Comparison of ENCODE assay signal across 11 mouse cellular contexts in the genomic region with DNA sequence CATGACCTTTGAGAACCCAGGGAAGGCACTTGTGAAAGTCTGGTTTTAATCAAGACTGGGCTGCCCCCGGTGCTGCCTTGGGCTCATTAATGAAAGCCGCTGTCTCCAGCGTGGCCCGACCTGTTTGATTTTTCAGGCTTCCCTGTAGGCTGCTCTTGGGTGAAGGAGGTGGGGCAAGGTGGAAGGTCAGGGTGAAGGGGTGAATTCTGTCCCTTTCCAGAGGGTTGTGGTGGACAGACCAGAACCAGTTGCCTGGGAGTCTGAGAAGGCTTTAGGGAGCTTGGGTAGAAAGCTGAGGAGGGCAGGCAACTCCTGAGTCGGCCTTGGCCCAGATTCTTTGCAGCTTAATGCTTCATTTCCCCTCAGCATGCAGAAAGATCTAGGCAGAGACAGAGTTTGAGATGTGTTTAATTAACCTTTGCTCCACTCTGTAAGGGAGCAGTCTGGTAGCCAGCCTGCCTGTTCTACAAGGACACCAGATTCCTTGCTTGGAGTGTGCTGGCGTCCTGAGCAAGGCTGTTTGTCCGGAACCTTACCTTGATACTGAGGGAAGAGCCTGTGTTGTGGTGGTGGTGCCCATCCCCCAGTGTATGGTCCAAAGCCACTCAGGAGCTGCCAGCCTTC. TPM values are rescaled to one million over a fixed set of nuclear protein-coding genes. Genes with fewer than 3 reads are reported as not detected.
A peak's percentile ranks its signal among the peaks of the same experiment; 100 is the strongest.
DNase-seq lines count a peak whose midpoint lies in the region; ATAC-seq and TF ChIP-seq lines count a peak whose summit lies in the region.
"Had no signal": no experiment of that assay in that cellular context is flagged by ENCODE, and none has a peak within 500 bp of the region (broad histone marks: within the 10 kb centered on the region; RNA-seq: fewer than 3 reads in every experiment).

No protein-coding gene starts in this region.

- no peak overlapping the region for H3K4me2 ChIP-seq in hindbrain, postnatal 0 days (ENCODE audit: low read depth, low read length)
- no peak overlapping the region for H3K4me2 ChIP-seq in liver, embryonic 15.5 days

- H3K36me3 ChIP-seq in heart, embryonic 10.5 days: peaks cover 28% of the 10 kb centered on the region
- peaks cover 10% of the 10 kb centered on the region; the same call in 1 of the 2 replicates for H3K36me3 ChIP-seq in hindbrain, postnatal 0 days (ENCODE audit: insufficient read depth, low read length)
- H3K36me3 ChIP-seq in liver, embryonic 15.5 days (replicated peaks): peaks cover 18% of the 10 kb centered on the region

- no peak overlapping the region for H3K4me3 ChIP-seq in heart, embryonic 10.5 days
- H3K4me3 ChIP-seq in hindbrain, postnatal 0 days (ENCODE audit: low read length): no peak overlapping the region
- no peak overlapping the region for H3K4me3 ChIP-seq in liver, embryonic 15.5 days (replicated peaks)

- DNase-seq in heart, embryonic 10.5 days (ENCODE audit: low spot score): no peak
- no peak for DNase-seq in heart, adult 8-10 months (ENCODE audit: low spot score)
- peak; percentile 47 to 65 for DNase-seq in adrenal gland, postnatal 36 days
- DNase-seq in hindbrain, postnatal 0 days (ENCODE audit: low spot score): peak; percentile 57
- DNase-seq in urinary bladder, postnatal 4 days (ENCODE audit: low spot score in 2 of 2): no peak
- DNase-seq in right cerebral cortex, postnatal 10 days (ENCODE audit: low spot score in 2 of 2): no peak
- DNase-seq: gastrocnemius, postnatal 14 days; spleen, adult 18-20 months had no signal

- no peak for TF ChIP-seq CTCF in hindbrain, postnatal 0 days (IDR thresholded peaks at IDR 0.05; ENCODE audit: low read depth)

- H3K9ac ChIP-seq in hindbrain, postnatal 0 days (replicated peaks; ENCODE audit: low read length): no peak overlapping the region
- no peak overlapping the region for H3K9ac ChIP-seq in liver, embryonic 15.5 days

- no peaks in the 10 kb centered on the region for H3K9me3 ChIP-seq in heart, embryonic 10.5 days
- H3K9me3 ChIP-seq in hindbrain, postnatal 0 days (ENCODE audit: low read length): no peaks in the 10 kb centered on the region
- H3K9me3 ChIP-seq in liver, embryonic 15.5 days (replicated peaks): no peaks in the 10 kb centered on the region

- H3K27ac ChIP-seq in heart, embryonic 10.5 days: peak overlapping the region; percentile 69
- peak overlapping the region; percentile 42; the same call in 1 of the 2 replicates for H3K27ac ChIP-seq in hindbrain, postnatal 0 days
- peak overlapping the region; percentile 48; the same call in 1 of the 2 replicates for H3K27ac ChIP-seq in liver, embryonic 15.5 days (replicated peaks)

- ATAC-seq in hindbrain, postnatal 0 days: no peak
- ATAC-seq in liver, embryonic 15.5 days (ENCODE audit: insufficient read depth): no peak
- ATAC-seq in erythroid progenitor cell, adult 5-6 weeks (replicated peaks; ENCODE audit: low FRiP score, poor library complexity, severe bottlenecking): no peak

- WGBS in heart, embryonic 10.5 days: 28% methylated on average over 7 of the region's 7 CpGs
- 31% methylated on average over 7 of the region's 7 CpGs for WGBS in hindbrain, postnatal 0 days
- 64% methylated on average over 7 of the region's 7 CpGs for WGBS in liver, embryonic 15.5 days (ENCODE audit: insufficient replicate concordance)

- no peaks in the 10 kb centered on the region for H3K27me3 ChIP-seq in heart, embryonic 10.5 days (ENCODE audit: insufficient read depth, poor library complexity, severe bottlenecking)
- no peaks in the 10 kb centered on the region for H3K27me3 ChIP-seq in hindbrain, postnatal 0 days (ENCODE audit: insufficient read depth, low read length)
- peaks cover 29% of the 10 kb centered on the region for H3K27me3 ChIP-seq in liver, embryonic 15.5 days

- peaks cover 69% of the 10 kb centered on the region for H3K4me1 ChIP-seq in heart, embryonic 10.5 days
- peaks cover 12% of the 10 kb centered on the region; the same call in 1 of the 2 replicates for H3K4me1 ChIP-seq in hindbrain, postnatal 0 days (ENCODE audit: insufficient read depth, low read length)
- peaks cover 42% of the 10 kb centered on the region for H3K4me1 ChIP-seq in liver, embryonic 15.5 days (replicated peaks)

RNA-seq across cellular contexts. Expression of a gene that starts 15.3 kb away (rescaled TPM):
- polyA plus RNA-seq in heart, embryonic 10.5 days (2016; fragmentation: Nextera tagmentation; extraction: Ambion mirVana): 12.8 and 17.6 TPM in 2 replicates
- 100 to 1,000 TPM in 2 of 4 experiments, 10 to 100 TPM in 2; 78.8 to 113 (median 105) TPM for total RNA-seq in heart, adult 8-10 months (2022)
- 10 to 100 TPM; 18.0 to 24.1 TPM for total RNA-seq in adrenal gland, postnatal 36 days (2021)
- 9.4 and 9.5 TPM in 2 replicates for total RNA-seq in hindbrain, postnatal 0 days (2014; rRNA removed)
- 4.3 and 6.2 TPM in 2 replicates for polyA plus RNA-seq in hindbrain, postnatal 0 days (2015; fragmentation: Nextera tagmentation; extraction: Ambion mirVana)
- polyA plus RNA-seq in liver, embryonic 15.5 days (2015; fragmentation: Nextera tagmentation; extraction: Ambion mirVana): 5.3 and 6.1 TPM in 2 replicates
- 87.9 and 89.7 TPM in 2 replicates for total RNA-seq in erythroid progenitor cell, adult 5-6 weeks (2015; ENCODE audit: low replicate concordance)
- 26.2 and 32.4 TPM in 2 replicates for total RNA-seq in erythroid progenitor cell, adult 5-6 weeks (2017; ENCODE audit: low replicate concordance)

RNA-seq across cellular contexts. Expression of a gene that starts 24.5 kb away (rescaled TPM):
- polyA plus RNA-seq in heart, embryonic 10.5 days (2016; fragmentation: Nextera tagmentation; extraction: Ambion mirVana): 122 and 132 TPM in 2 replicates
- 100 to 1,000 TPM; 257 to 301 (median 279) TPM for total RNA-seq in heart, adult 8-10 months (2022)
- total RNA-seq in adrenal gland, postnatal 36 days (2021): 100 to 1,000 TPM; 150 to 151 TPM
- total RNA-seq in hindbrain, postnatal 0 days (2014; rRNA removed): 28.0 and 30.9 TPM in 2 replicates
- polyA plus RNA-seq in hindbrain, postnatal 0 days (2015; fragmentation: Nextera tagmentation; extraction: Ambion mirVana): 92.3 and 93.6 TPM in 2 replicates
- polyA plus RNA-seq in liver, embryonic 15.5 days (2015; fragmentation: Nextera tagmentation; extraction: Ambion mirVana): 68.0 and 71.0 TPM in 2 replicates
- 9.0 and 12.6 TPM in 2 replicates for total RNA-seq in erythroid progenitor cell, adult 5-6 weeks (2015; ENCODE audit: low replicate concordance)
- 4.1 and 18.0 TPM in 2 replicates for total RNA-seq in erythroid progenitor cell, adult 5-6 weeks (2017; ENCODE audit: low replicate concordance)

RNA-seq across cellular contexts. Expression of a gene that starts 48.9 kb away (rescaled TPM):
- polyA plus RNA-seq in heart, embryonic 10.5 days (2016; fragmentation: Nextera tagmentation; extraction: Ambion mirVana): 0.51 and 0.68 TPM in 2 replicates
- 1 to 10 TPM in 1 of 4 experiments, under 1 TPM in 3; 0.34 to 2.4 (median 0.57) TPM for total RNA-seq in heart, adult 8-10 months (2022)
- total RNA-seq in adrenal gland, postnatal 36 days (2021): 100 to 1,000 TPM in 1 of 2 experiments, 10 to 100 TPM in 1; 30.7 to 111 TPM
- total RNA-seq in hindbrain, postnatal 0 days (2014; rRNA removed): 7.4 and 15.4 TPM in 2 replicates
- polyA plus RNA-seq in hindbrain, postnatal 0 days (2015; fragmentation: Nextera tagmentation; extraction: Ambion mirVana): 6.2 and 7.9 TPM in 2 replicates
- 2.6 and 3.7 TPM in 2 replicates for polyA plus RNA-seq in liver, embryonic 15.5 days (2015; fragmentation: Nextera tagmentation; extraction: Ambion mirVana)
- not detected in 2 replicates for total RNA-seq in erythroid progenitor cell, adult 5-6 weeks (2015; ENCODE audit: low replicate concordance)
- not detected in 2 replicates for total RNA-seq in erythroid progenitor cell, adult 5-6 weeks (2017; ENCODE audit: low replicate concordance)
- total RNA-seq: megakaryocyte progenitor cell, adult 5-6 weeks had no signal

Comparison
In these comparisons a context has a peak if more than half of its experiments do, and no peak if none do; other contexts are left out.
1. DNase-seq: peak in adrenal gland, postnatal 36 days (2 of 2) and hindbrain, postnatal 0 days (single experiment); none in heart, embryonic 10.5 days (single experiment), heart, adult 8-10 months (single experiment), urinary bladder, postnatal 4 days (0 of 2) and right cerebral cortex, postnatal 10 days (0 of 2).
2. Peak in every context shown above with its lines, with median percentiles within 50 percentile points of each other: H3K27ac ChIP-seq.